11 mouse cellular contexts compared by ENCODE assay signal in the genomic region with DNA sequence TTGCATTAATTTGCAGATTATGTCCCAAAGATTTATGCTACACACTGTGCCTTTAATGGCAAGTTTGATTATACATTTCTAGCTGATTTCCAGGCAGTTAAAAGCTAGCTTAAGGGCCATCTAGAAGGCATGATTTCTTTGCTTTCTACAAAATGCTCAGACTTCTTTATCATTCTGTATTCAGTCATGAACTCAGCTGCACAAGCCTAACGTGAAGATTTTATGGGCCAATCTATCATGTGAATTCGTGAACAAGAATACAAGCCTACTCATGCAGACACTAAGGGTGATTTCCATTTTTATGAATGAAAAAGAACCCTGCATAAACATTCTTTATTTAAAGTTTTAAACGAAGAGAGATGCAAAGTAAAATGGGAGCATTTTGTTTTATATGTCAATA.
"Had no signal": no experiment of that assay in that cellular context is flagged by ENCODE, and none has a peak within 500 bp of the region (broad histone marks: within the 10 kb centered on the region; RNA-seq: fewer than 3 reads in every experiment).

No protein-coding gene starts in this region.

- H3K27me3 ChIP-seq: limb, embryonic 13.5 days; midbrain, embryonic 15.5 days; neural tube, embryonic 12.5 days had no signal

- H3K9ac ChIP-seq: limb, embryonic 13.5 days; liver, embryonic 14.5 days; midbrain, embryonic 15.5 days; neural tube, embryonic 12.5 days had no signal

- DNase-seq: left cerebral cortex, postnatal 4 days; lung, adult 18-20 months; right cerebral cortex, adult 18-20 months; thymus, adult 2 months; thymus, postnatal 25 days had no signal

- H3K4me2 ChIP-seq: limb, embryonic 13.5 days; midbrain, embryonic 15.5 days; neural tube, embryonic 12.5 days had no signal

- H3K36me3 ChIP-seq: limb, embryonic 13.5 days; midbrain, embryonic 15.5 days; neural tube, embryonic 12.5 days had no signal

- H3K9me3 ChIP-seq: limb, embryonic 13.5 days; midbrain, embryonic 15.5 days; neural tube, embryonic 12.5 days had no signal

- H3K4me3 ChIP-seq: layer of hippocampus, adult 2 months; limb, embryonic 13.5 days; midbrain, embryonic 15.5 days; neural tube, embryonic 12.5 days had no signal

- ATAC-seq: intestine, postnatal 0 days; midbrain, embryonic 15.5 days had no signal

- H3K27ac ChIP-seq: layer of hippocampus, adult 2 months; limb, embryonic 13.5 days; liver, embryonic 14.5 days; midbrain, embryonic 15.5 days; neural tube, embryonic 12.5 days had no signal

- H3K4me1 ChIP-seq: limb, embryonic 13.5 days; midbrain, embryonic 15.5 days; neural tube, embryonic 12.5 days had no signal
